Comparison of ENCODE assay signal across 19 mouse cellular contexts in genomic region chr4:101144361-101144760, GRCm38 (mm10).
DNase-seq lines count a peak whose midpoint lies in the region.
"Had no signal": no experiment of that assay in that cellular context is flagged by ENCODE, and none has a peak within 500 bp of the region (broad histone marks: within the 10 kb centered on the region; RNA-seq: fewer than 3 reads in every experiment).

No protein-coding gene starts in this region.

- no peaks in the 10 kb centered on the region for H3K9me3 ChIP-seq in heart, embryonic 10.5 days
- H3K9me3 ChIP-seq: embryonic facial prominence, embryonic 10.5 days; embryonic facial prominence, embryonic 12.5 days; forebrain, embryonic 13.5 days; forebrain, embryonic 15.5 days had no signal

- no peaks in the 10 kb centered on the region for H3K27me3 ChIP-seq in heart, embryonic 10.5 days (ENCODE audit: insufficient read depth, poor library complexity, severe bottlenecking)
- H3K27me3 ChIP-seq: embryonic facial prominence, embryonic 12.5 days; forebrain, embryonic 13.5 days; forebrain, embryonic 15.5 days; Patski had no signal

- intact Hi-C loops in heart, postnatal 14 days (cut with DNase I) = no loop called here

- H3K27ac ChIP-seq in heart, embryonic 10.5 days = no peak overlapping the region
- H3K27ac ChIP-seq: embryonic facial prominence, embryonic 10.5 days; embryonic facial prominence, embryonic 12.5 days; forebrain, embryonic 13.5 days; forebrain, embryonic 15.5 days had no signal

- peak; percentile 46 for DNase-seq in heart, embryonic 10.5 days (ENCODE audit: low spot score)
- DNase-seq in heart, postnatal 14 days = no peak
- peak; percentile 4 for DNase-seq in induced T-regulatory cell, adult 2 months (ENCODE audit: low read depth)
- peak; percentile 62 for DNase-seq in retina, embryonic 14.5 days (ENCODE audit: low spot score)
- DNase-seq in ovary, postnatal 36 days (ENCODE audit: low spot score) = no peak
- DNase-seq in yolk sac, embryonic 10.5 days (ENCODE audit: low spot score) = no peak
- DNase-seq in spleen, adult 12 weeks (ENCODE audit: low spot score) = no peak
- DNase-seq: adrenal gland, adult 8-10 months; adrenal gland, postnatal 14 days; adrenal gland, postnatal 36 days; cerebellum, adult 11-12 months; cerebellum, adult 2 months; cerebellum, adult 9-10 months; cerebellum, postnatal 25 days had no signal

- no peak overlapping the region for H3K4me3 ChIP-seq in heart, embryonic 10.5 days
- H3K4me3 ChIP-seq: embryonic facial prominence, embryonic 10.5 days; embryonic facial prominence, embryonic 12.5 days; forebrain, embryonic 13.5 days; forebrain, embryonic 15.5 days had no signal

- H3K4me1 ChIP-seq in heart, embryonic 10.5 days = no peaks in the 10 kb centered on the region
- H3K4me1 ChIP-seq: embryonic facial prominence, embryonic 10.5 days; embryonic facial prominence, embryonic 12.5 days had no signal

- peaks cover 10% of the 10 kb centered on the region; the same call in 1 of the 2 replicates for H3K36me3 ChIP-seq in heart, embryonic 10.5 days
- H3K36me3 ChIP-seq: forebrain, embryonic 15.5 days had no signal

- WGBS in heart, embryonic 10.5 days = 82% methylated on average over 4 of the region's 4 CpGs

Comparison
In these comparisons a context has a peak if more than half of its experiments do, and no peak if none do; other contexts are left out.
1. DNase-seq: peak in heart, embryonic 10.5 days (single experiment), induced T-regulatory cell, adult 2 months (single experiment) and retina, embryonic 14.5 days (single experiment); none in heart, postnatal 14 days (0 of 2), ovary, postnatal 36 days (single experiment), yolk sac, embryonic 10.5 days (single experiment) and spleen, adult 12 weeks (single experiment).